Mouse (Mus musculus) neural tube, embryonic 14.5 days (tissue): ENCODE measurements around the gene Sppl2a. TPM values are rescaled to one million over a fixed set of nuclear protein-coding genes. Genes with fewer than 3 reads are reported as not detected.
A peak's percentile ranks its signal among the peaks of the same experiment; 100 is the strongest.
"Not testable (repeated sequence)": the region's sequence is repeated elsewhere in the genome, so short reads cannot be mapped to it uniquely, and the experiment has no call there.

Experiments used
- ATAC-seq: fragments of 200-750 bp; cut with Nextera tagmentation; 2 replicates; pipeline ENCODE4 v1.8.0; 2017; ENCODE audit warnings: low read depth, mild to moderate bottlenecking, moderate TSS enrichment, moderate library complexity
- H3K27ac ChIP-seq: fragments of 300-500 bp; sonication (generic); 2 replicates; pipeline ENCODE4 v1.5.1; 2014; ENCODE audit warnings: low read depth, mild to moderate bottlenecking, control low read depth, low read length, moderate library complexity, mixed read lengths
- H3K27me3 ChIP-seq: fragments of 300-500 bp; sonication (generic); 2 replicates; pipeline ENCODE4 v1.6.1; 2014; ENCODE audit warnings: low read length; ENCODE audit not compliant: control insufficient read depth, insufficient read depth
- H3K36me3 ChIP-seq: fragments of 300-500 bp; sonication (generic); 2 replicates; pipeline ENCODE4 v1.6.1; 2014; ENCODE audit warnings: low read length, mixed read lengths; ENCODE audit not compliant: control insufficient read depth, insufficient read depth
- H3K4me1 ChIP-seq: fragments of 300-500 bp; sonication (generic); 2 replicates; pipeline ENCODE4 v1.6.1; 2014; ENCODE audit warnings: low read length; ENCODE audit not compliant: control insufficient read depth, insufficient read depth
- H3K4me2 ChIP-seq: fragments of 300-500 bp; sonication (generic); 2 replicates; pipeline ENCODE4 v1.6.1; 2014; ENCODE audit warnings: mild to moderate bottlenecking, low read depth, low read length, control low read depth
- H3K4me3 ChIP-seq: fragments of 300-500 bp; sonication (generic); 2 replicates; pipeline ENCODE4 v1.5.1; 2014; ENCODE audit warnings: low read depth, low read length, control low read depth, mixed read lengths
- H3K9ac ChIP-seq: fragments of 300-500 bp; sonication (generic); replicated peaks from 2 replicates; pipeline ENCODE4 v1.6.1; 2014; ENCODE audit warnings: low read depth, mild to moderate bottlenecking, control low read depth, low read length, mixed read lengths
- H3K9me3 ChIP-seq: fragments of 300-500 bp; sonication (generic); 2 replicates; pipeline ENCODE4 v1.6.1; 2016; ENCODE audit warnings: low read length; ENCODE audit not compliant: control insufficient read depth
- WGBS: fragments of 180-500 bp; shearing (Covaris S2); extraction: QIAGEN DNeasy Blood & Tissue Kit; methylation state at CpG from one replicate; pipeline ENCODE4 v1.1.7; 2014; 5-methylcytosine and 5-hydroxymethylcytosine counted together
- polyA plus RNA-seq: library from polyadenylated mRNA; unstranded; fragments of >200 nt; fragmentation: Nextera tagmentation; extraction: Ambion mirVana; gene quantifications from 2 replicates; pipeline ENCODE4 v1.2.1, GENCODE M21; 2014

Sppl2a gene
- 39.9 and 40.5 TPM in 2 replicates for polyA plus RNA-seq

GRCm38 (mm10) chr2:126932897-126933641 is at the start of gene Sppl2a:
TSS of gene Sppl2a (minus strand) at chr2:126933235.
- Histone ChIP-seq H3K9ac (peak within 1 kb of the TSS; percentile 84), H3K4me3 (peak within 1 kb of the TSS; percentile 60), H3K27ac (peak within 1 kb of the TSS; percentile 97), H3K4me2 (peak within 1 kb of the TSS; percentile 78), H3K36me3 (no peaks in the 10 kb centered on the region), H3K27me3 (no peaks in the 10 kb centered on the region), H3K9me3 (no peaks in the 10 kb centered on the region), H3K4me1 (peaks cover 7% of the 10 kb centered on the region; the same call in 1 of the 2 replicates)
- ATAC-seq = peak; percentile 100
- WGBS = under 1% methylated on average over 28 of the region's 35 CpGs

- Histone ChIP-seq H3K36me3 (no peaks in the 10 kb centered on the region), H3K27ac (no peak overlapping the region), H3K9me3 (no peaks in the 10 kb centered on the region), H3K4me2 (no peak overlapping the region), H3K4me3 (no peak overlapping the region), H3K4me1 (no peaks in the 10 kb centered on the region), H3K9ac (no peak overlapping the region), H3K27me3 (no peaks in the 10 kb centered on the region)
- 74% methylated on average over 6 of the region's 6 CpGs for WGBS
- no peak for ATAC-seq
Observed at GRCm38 (mm10) chr2:126977428-126977827, 44.4 kb upstream of the Sppl2a start.

- no peak overlapping the region for H3K9ac ChIP-seq
- H3K9me3 ChIP-seq = no peaks in the 10 kb centered on the region
- no peak overlapping the region for H3K27ac ChIP-seq
- no peak overlapping the region for H3K4me3 ChIP-seq
- no peak for ATAC-seq
- 75% methylated on average over 2 of the region's 2 CpGs for WGBS
- H3K36me3 ChIP-seq = no peaks in the 10 kb centered on the region
- no peaks in the 10 kb centered on the region for H3K4me1 ChIP-seq
- no peaks in the 10 kb centered on the region for H3K27me3 ChIP-seq
- no peak overlapping the region for H3K4me2 ChIP-seq
Observed at GRCm38 (mm10) chr2:126961696-126962095, 28.7 kb upstream of the Sppl2a start.

GRCm38 (mm10) chr2:126955671-126956070 is 22.6 kb upstream of the Sppl2a start:
- Histone ChIP-seq H3K4me2 (no peak overlapping the region), H3K27ac (no peak overlapping the region), H3K27me3 (no peaks in the 10 kb centered on the region), H3K36me3 (no peaks in the 10 kb centered on the region), H3K9me3 (no peaks in the 10 kb centered on the region), H3K4me3 (no peak overlapping the region), H3K9ac (no peak overlapping the region), H3K4me1 (no peaks in the 10 kb centered on the region)
- ATAC-seq = no peak
- 27% methylated on average over 7 of the region's 7 CpGs for WGBS

GRCm38 (mm10) chr2:126951085-126951484 is 18.1 kb upstream of the Sppl2a start:
- H3K36me3 ChIP-seq = no peaks in the 10 kb centered on the region
- WGBS = 72% methylated on average over 7 of the region's 7 CpGs
- H3K4me3 ChIP-seq = no peak overlapping the region
- H3K4me2 ChIP-seq = no peak overlapping the region
- no peaks in the 10 kb centered on the region for H3K27me3 ChIP-seq
- ATAC-seq = no peak
- H3K9me3 ChIP-seq = no peaks in the 10 kb centered on the region
- no peak overlapping the region for H3K9ac ChIP-seq
- no peak overlapping the region for H3K27ac ChIP-seq
- H3K4me1 ChIP-seq = no peaks in the 10 kb centered on the region

GRCm38 (mm10) chr2:126950453-126950852 is 17.4 kb upstream of the Sppl2a start:
- Histone ChIP-seq H3K27ac (no peak overlapping the region), H3K4me2 (no peak overlapping the region), H3K27me3 (no peaks in the 10 kb centered on the region), H3K4me1 (no peaks in the 10 kb centered on the region), H3K9ac (no peak overlapping the region), H3K36me3 (no peaks in the 10 kb centered on the region), H3K4me3 (no peak overlapping the region), H3K9me3 (no peaks in the 10 kb centered on the region)
- ATAC-seq = no peak
- WGBS = 84% methylated on average over 5 of the region's 5 CpGs

GRCm38 (mm10) chr2:126949856-126950255 is 16.8 kb upstream of the Sppl2a start:
- no peaks in the 10 kb centered on the region for H3K9me3 ChIP-seq
- ATAC-seq = no peak
- no peaks in the 10 kb centered on the region for H3K4me1 ChIP-seq
- no peaks in the 10 kb centered on the region for H3K27me3 ChIP-seq
- WGBS = 52% methylated on average over 3 of the region's 3 CpGs
- H3K9ac ChIP-seq = no peak overlapping the region
- no peak overlapping the region for H3K4me3 ChIP-seq
- H3K4me2 ChIP-seq = no peak overlapping the region
- no peaks in the 10 kb centered on the region for H3K36me3 ChIP-seq
- no peak overlapping the region for H3K27ac ChIP-seq

GRCm38 (mm10) chr2:126949297-126949696 is 16.3 kb upstream of the Sppl2a start:
- not testable (repeated sequence) for H3K4me2 ChIP-seq, ATAC-seq, H3K9ac ChIP-seq, H3K9me3 ChIP-seq, H3K36me3 ChIP-seq, H3K27ac ChIP-seq, H3K4me3 ChIP-seq, H3K4me1 ChIP-seq, H3K27me3 ChIP-seq
- WGBS = 87% methylated on average over 6 of the region's 6 CpGs

GRCm38 (mm10) chr2:126948231-126948630 is 15.2 kb upstream of the Sppl2a start:
- no peak overlapping the region for H3K27ac ChIP-seq
- no peak overlapping the region for H3K9ac ChIP-seq
- WGBS = 82% methylated on average over 3 of the region's 3 CpGs
- no peak for ATAC-seq
- no peaks in the 10 kb centered on the region for H3K4me1 ChIP-seq
- H3K4me3 ChIP-seq = no peak overlapping the region
- H3K9me3 ChIP-seq = no peaks in the 10 kb centered on the region
- H3K4me2 ChIP-seq = no peak overlapping the region
- H3K36me3 ChIP-seq = no peaks in the 10 kb centered on the region
- no peaks in the 10 kb centered on the region for H3K27me3 ChIP-seq
